Comparison of ENCODE assay signal across 22 mouse cellular contexts in genomic region chr10:75949053-75950045, GRCm38 (mm10). TPM values are rescaled to one million over a fixed set of nuclear protein-coding genes. Genes with fewer than 3 reads are reported as not detected.
DNase-seq lines count a peak whose midpoint lies in the region; ATAC-seq and TF ChIP-seq lines count a peak whose summit lies in the region.
"Had no signal": no experiment of that assay in that cellular context is flagged by ENCODE, and none has a peak within 500 bp of the region (broad histone marks: within the 10 kb centered on the region; RNA-seq: fewer than 3 reads in every experiment).

No protein-coding gene starts in this region.

- no peaks in the 10 kb centered on the region for H3K9me3 ChIP-seq in lung, postnatal 0 days (ENCODE audit: low read length)
- no peaks in the 10 kb centered on the region for H3K9me3 ChIP-seq in forebrain, embryonic 16.5 days (ENCODE audit: control insufficient read depth, low read length)
- H3K9me3 ChIP-seq: embryonic facial prominence, embryonic 12.5 days; hindbrain, embryonic 13.5 days; liver, embryonic 12.5 days; lung, embryonic 15.5 days had no signal

- 73% methylated on average over 22 of the region's 22 CpGs for WGBS in lung, postnatal 0 days
- WGBS in forebrain, embryonic 16.5 days = 85% methylated on average over 22 of the region's 22 CpGs

- 0 out of 2 replicates have a peak, but pooled peaks cover 3% of the 10 kb centered on the region for H3K4me1 ChIP-seq in lung, postnatal 0 days (ENCODE audit: insufficient read depth, low read depth, low read length)
- peaks cover 11% of the 10 kb centered on the region for H3K4me1 ChIP-seq in forebrain, embryonic 16.5 days (replicated peaks; ENCODE audit: control insufficient read depth, insufficient read depth, low read length)

- TF ChIP-seq CTCF in lung, postnatal 0 days (IDR thresholded peaks at IDR 0.05) = no peak

- H3K27ac ChIP-seq in lung, postnatal 0 days (ENCODE audit: low read length) = no peak overlapping the region
- H3K27ac ChIP-seq in forebrain, embryonic 16.5 days (ENCODE audit: low read length) = no peak overlapping the region
- H3K27ac ChIP-seq: embryonic facial prominence, embryonic 12.5 days; hindbrain, embryonic 13.5 days; liver, embryonic 12.5 days; lung, embryonic 15.5 days had no signal

- no peaks in the 10 kb centered on the region for H3K36me3 ChIP-seq in splenic B cell, adult 2 months (ENCODE audit: control insufficient read depth, insufficient read depth, low read length, poor library complexity, severe bottlenecking)
- no peaks in the 10 kb centered on the region for H3K36me3 ChIP-seq in lung, postnatal 0 days (ENCODE audit: insufficient read depth, low read length)
- H3K36me3 ChIP-seq in forebrain, embryonic 16.5 days (ENCODE audit: control insufficient read depth, insufficient read depth) = no peaks in the 10 kb centered on the region
- H3K36me3 ChIP-seq: embryonic facial prominence, embryonic 12.5 days; hindbrain, embryonic 13.5 days; liver, embryonic 12.5 days; lung, embryonic 15.5 days had no signal

- H3K4me3 ChIP-seq in lung, postnatal 0 days (ENCODE audit: low read depth, low read length) = no peak overlapping the region
- H3K4me3 ChIP-seq in forebrain, embryonic 16.5 days (replicated peaks; ENCODE audit: low read length) = no peak overlapping the region
- H3K4me3 ChIP-seq: liver, embryonic 12.5 days; lung, embryonic 15.5 days had no signal

- DNase-seq in adrenal gland, adult 8-10 months = peak; percentile 8
- DNase-seq in adrenal gland, postnatal 25 days = no peak
- DNase-seq in spleen, adult 18-20 months = peak; percentile 64 to 70
- DNase-seq in spleen, adult 12 weeks (ENCODE audit: low spot score) = no peak
- peak; percentile 33 for DNase-seq in kidney, postnatal 14 days
- DNase-seq in splenic B cell, adult 2 months (ENCODE audit: low read depth, low spot score) = peak; percentile 89
- DNase-seq in lung, postnatal 0 days (ENCODE audit: low spot score) = no peak
- DNase-seq: cerebellum, adult 11-12 months; gastrocnemius, postnatal 14 days; heart, postnatal 14 days; left cerebral cortex, postnatal 4 days had no signal

- H3K9ac ChIP-seq in lung, postnatal 0 days (replicated peaks; ENCODE audit: low read depth) = no peak overlapping the region
- no peak overlapping the region for H3K9ac ChIP-seq in forebrain, embryonic 16.5 days (replicated peaks; ENCODE audit: low read depth, low read length)
- H3K9ac ChIP-seq: hindbrain, embryonic 13.5 days; liver, embryonic 12.5 days; lung, embryonic 15.5 days had no signal

- ATAC-seq in lung, postnatal 0 days = no peak
- no peak for ATAC-seq in forebrain, embryonic 16.5 days
- ATAC-seq: liver, embryonic 12.5 days; midbrain, embryonic 16.5 days had no signal

- H3K4me2 ChIP-seq in lung, postnatal 0 days (replicated peaks; ENCODE audit: low read depth, low read length) = no peak overlapping the region
- H3K4me2 ChIP-seq in forebrain, embryonic 16.5 days (ENCODE audit: low read length) = no peak overlapping the region
- H3K4me2 ChIP-seq: lung, embryonic 15.5 days had no signal

- no peaks in the 10 kb centered on the region for H3K27me3 ChIP-seq in splenic B cell, adult 2 months (ENCODE audit: control insufficient read depth, insufficient read depth, low read length, poor library complexity, severe bottlenecking)
- H3K27me3 ChIP-seq in lung, postnatal 0 days (replicated peaks; ENCODE audit: insufficient read depth, low read length) = no peaks in the 10 kb centered on the region
- peaks cover 12% of the 10 kb centered on the region; the same call in 1 of the 2 replicates for H3K27me3 ChIP-seq in forebrain, embryonic 16.5 days (replicated peaks; ENCODE audit: control insufficient read depth, insufficient read depth, low read length)

- TF ChIP-seq EP300 in lung, postnatal 0 days (IDR thresholded peaks at IDR 0.05) = no peak

RNA-seq across cellular contexts. Expression of gene Gm5134, which starts 5.0 kb away (rescaled TPM):
- not detected for total RNA-seq in adrenal gland, adult 8-10 months (2022)
- total RNA-seq in adrenal gland, postnatal 25 days (2021) = not detected in 2 replicates
- polyA plus RNA-seq in lung, postnatal 0 days (2015; fragmentation: Nextera tagmentation; extraction: Ambion mirVana) = 0.12 TPM in 1 of 2 replicates, not detected in the other
- polyA plus RNA-seq in forebrain, embryonic 16.5 days (2015; fragmentation: Nextera tagmentation; extraction: Ambion mirVana) = not detected in 2 replicates
- total RNA-seq: gastrocnemius, postnatal 14 days; heart, postnatal 14 days; left cerebral cortex, adult 18-20 months; left cerebral cortex, postnatal 4 days had no signal
- polyA plus RNA-seq: embryonic facial prominence, embryonic 12.5 days; hindbrain, embryonic 13.5 days; intestine, embryonic 14.5 days; midbrain, embryonic 16.5 days had no signal

RNA-seq across cellular contexts. Expression of gene Vpreb3, which starts 6.5 kb away (rescaled TPM):
- under 1 TPM in 1 of 4 experiments, not detected in 3; 0.65 TPM for total RNA-seq in adrenal gland, adult 8-10 months (2022)
- not detected in 2 replicates for total RNA-seq in adrenal gland, postnatal 25 days (2021)
- 8.8 and 10.1 TPM in 2 replicates for polyA plus RNA-seq in lung, postnatal 0 days (2015; fragmentation: Nextera tagmentation; extraction: Ambion mirVana)
- 0.48 TPM in 1 of 2 replicates, not detected in the other for polyA plus RNA-seq in forebrain, embryonic 16.5 days (2015; fragmentation: Nextera tagmentation; extraction: Ambion mirVana)
- total RNA-seq: gastrocnemius, postnatal 14 days; layer of hippocampus, adult 8-10 months; left cerebral cortex, adult 18-20 months; left cerebral cortex, postnatal 4 days; megakaryocyte, adult 5-6 weeks had no signal
- polyA plus RNA-seq: brain, embryonic 14.5 days; intestine, embryonic 14.5 days had no signal

RNA-seq across cellular contexts. Expression of gene Gm867, which starts 8.9 kb away (rescaled TPM):
- total RNA-seq in adrenal gland, adult 8-10 months (2022) = 1 to 10 TPM in 3 of 4 experiments, under 1 TPM in 1; 0.83 to 2.8 (median 1.3) TPM
- total RNA-seq in adrenal gland, postnatal 25 days (2021) = 1.3 and 2.2 TPM in 2 replicates
- 5.5 and 6.0 TPM in 2 replicates for polyA plus RNA-seq in lung, postnatal 0 days (2015; fragmentation: Nextera tagmentation; extraction: Ambion mirVana)
- 0.20 TPM in 1 of 2 replicates, not detected in the other for polyA plus RNA-seq in forebrain, embryonic 16.5 days (2015; fragmentation: Nextera tagmentation; extraction: Ambion mirVana)
- total RNA-seq: gastrocnemius, postnatal 14 days; left cerebral cortex, adult 18-20 months had no signal
- polyA plus RNA-seq: intestine, embryonic 14.5 days had no signal

RNA-seq across cellular contexts. Expression of gene Mmp11, which starts 13.1 kb away (rescaled TPM):
- 10 to 100 TPM in 2 of 4 experiments, 1 to 10 TPM in 2; 7.7 to 21.1 (median 13.2) TPM for total RNA-seq in adrenal gland, adult 8-10 months (2022)
- total RNA-seq in adrenal gland, postnatal 25 days (2021) = 7.9 and 9.5 TPM in 2 replicates
- polyA plus RNA-seq in lung, postnatal 0 days (2015; fragmentation: Nextera tagmentation; extraction: Ambion mirVana) = 118 and 127 TPM in 2 replicates
- 22.2 and 24.3 TPM in 2 replicates for polyA plus RNA-seq in forebrain, embryonic 16.5 days (2015; fragmentation: Nextera tagmentation; extraction: Ambion mirVana)
- total RNA-seq: megakaryocyte, adult 5-6 weeks had no signal

RNA-seq across cellular contexts. Expression of gene Chchd10, which starts 16.4 kb away (rescaled TPM):
- total RNA-seq in adrenal gland, adult 8-10 months (2022) = 100 to 1,000 TPM; 741 to 924 (median 745) TPM
- 787 and 1,051 TPM in 2 replicates for total RNA-seq in adrenal gland, postnatal 25 days (2021)
- polyA plus RNA-seq in lung, postnatal 0 days (2015; fragmentation: Nextera tagmentation; extraction: Ambion mirVana) = 299 and 347 TPM in 2 replicates
- polyA plus RNA-seq in forebrain, embryonic 16.5 days (2015; fragmentation: Nextera tagmentation; extraction: Ambion mirVana) = 21.8 and 30.7 TPM in 2 replicates

Comparison
In these comparisons a context has a peak if more than half of its experiments do, and no peak if none do; other contexts are left out.
1. DNase-seq: peak in adrenal gland, adult 8-10 months (single experiment), spleen, adult 18-20 months (2 of 2), kidney, postnatal 14 days (single experiment) and splenic B cell, adult 2 months (single experiment); none in adrenal gland, postnatal 25 days (single experiment), spleen, adult 12 weeks (single experiment) and lung, postnatal 0 days (single experiment).